Mouse (Mus musculus) ES-E14 (cell line): ENCODE data around the gene 9130409I23Rik.

Experiments
- HCFC1 ChIP-seq: IDR thresholded peaks from 2 replicates; pipeline ENCODE4 v1.6.1; 2012; ENCODE audit warnings: low read length, inconsistent platforms, borderline replicate concordance; ENCODE audit not compliant: insufficient read depth
- MAFK ChIP-seq: IDR thresholded peaks from 2 replicates; pipeline ENCODE4 v1.6.1; 2014; ENCODE audit warnings: mild to moderate bottlenecking, low read depth, low read length, inconsistent platforms; ENCODE audit not compliant: insufficient read depth

- TF ChIP-seq HCFC1 (no peak), MAFK (no peak)
These were observed 39.0 kb downstream of the 9130409I23Rik start for GRCm38 (mm10) chr1:181090048-181090447.
